Mouse (Mus musculus) embryonic facial prominence, embryonic 10.5 days (tissue): ENCODE measurements at regions not wholly inside any gene's neighbourhood (a gene's known extent, or its start where the extent isn't known, plus 50 kb on each side); places are given as distances from the start of the nearest gene placed in this dataset.

Experiments used
- DNase-seq: peaks from one replicate; pipeline ENCODE4 v3.0.0-alpha.2; 2017; ENCODE audit warnings: low spot score
- H3K27ac ChIP-seq: fragments of 300-500 bp; sonication (generic); replicated peaks from 2 replicates; pipeline ENCODE4 v1.5.1; 2016; ENCODE audit warnings: mild to moderate bottlenecking
- H3K27me3 ChIP-seq: fragments of 300-500 bp; sonication (generic); replicated peaks from 2 replicates; pipeline ENCODE4 v1.6.1; 2016; ENCODE audit warnings: low read depth, mild to moderate bottlenecking; ENCODE audit not compliant: poor library complexity, severe bottlenecking
- H3K36me3 ChIP-seq: fragments of 300-500 bp; sonication (generic); replicated peaks from 2 replicates; pipeline ENCODE4 v1.6.1; 2016; ENCODE audit warnings: mild to moderate bottlenecking, moderate library complexity
- H3K4me1 ChIP-seq: fragments of 300-500 bp; sonication (generic); 2 replicates; pipeline ENCODE4 v1.6.1; 2016
- H3K4me3 ChIP-seq: fragments of 300-500 bp; sonication (generic); 2 replicates; pipeline ENCODE4 v1.5.1; 2016; ENCODE audit warnings: mild to moderate bottlenecking, moderate library complexity
- H3K9me3 ChIP-seq: fragments of 300-500 bp; sonication (generic); 2 replicates; pipeline ENCODE4 v1.6.1; 2016; ENCODE audit warnings: mild to moderate bottlenecking
- WGBS: fragments of 180-500 bp; shearing (Covaris S2); methylation state at CpG from one replicate; pipeline ENCODE4 v1.1.7; 2016; 5-methylcytosine and 5-hydroxymethylcytosine counted together

DNA sequence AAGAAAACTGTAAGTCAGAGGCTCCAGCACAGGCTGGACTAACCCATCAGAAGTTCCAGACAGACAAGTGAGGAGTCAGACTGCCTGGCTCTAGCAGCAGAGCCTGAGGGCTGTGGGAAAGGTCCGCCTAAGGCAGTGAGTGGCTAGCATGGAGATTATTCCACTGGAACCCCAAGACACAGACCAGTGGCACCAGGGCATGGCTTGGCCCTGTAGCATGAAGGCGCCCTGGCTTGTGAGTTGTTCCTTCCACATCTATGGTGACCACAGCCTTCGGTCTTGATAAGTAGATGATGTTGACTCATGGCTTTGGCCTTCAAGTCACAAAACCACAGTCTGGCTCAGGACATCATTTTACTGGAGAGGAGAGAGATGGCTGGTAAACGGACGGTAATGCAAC, 60.7 kb upstream of the Myl10 start:
- Histone ChIP-seq H3K4me1 (peaks cover 6% of the 10 kb centered on the region; the same call in 1 of the 2 replicates), H3K27ac (no peak overlapping the region), H3K36me3 (no peaks in the 10 kb centered on the region), H3K9me3 (no peaks in the 10 kb centered on the region), H3K4me3 (no peak overlapping the region), H3K27me3 (0 out of 2 replicates have a peak, but pooled peaks cover 10% of the 10 kb centered on the region)
- WGBS: 90% methylated on average over 5 of the region's 5 CpGs
- no peak for DNase-seq

DNA sequence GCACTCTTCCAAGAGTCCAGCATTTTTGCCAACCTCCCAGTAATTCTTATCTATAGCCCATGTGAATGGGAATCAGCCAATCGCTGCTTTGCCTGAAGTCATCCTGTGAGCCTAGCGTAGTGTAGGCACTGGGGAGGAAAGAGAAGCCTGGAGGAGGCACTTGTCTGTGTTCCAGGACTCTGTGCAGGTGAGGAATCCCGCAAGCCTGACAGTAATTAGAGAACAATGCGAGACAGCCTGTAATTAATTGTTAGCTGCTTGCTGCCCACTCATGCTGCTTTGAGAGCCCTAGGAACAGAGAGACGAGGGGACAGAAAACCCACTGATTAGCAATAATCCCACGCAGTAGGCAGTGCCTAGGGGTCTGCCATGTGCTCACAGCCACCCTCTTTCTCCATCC, 59.0 kb upstream of the Myl10 start:
- no peak overlapping the region for H3K4me3 ChIP-seq
- peaks cover 18% of the 10 kb centered on the region for H3K4me1 ChIP-seq
- H3K36me3 ChIP-seq: no peaks in the 10 kb centered on the region
- 0 out of 2 replicates have a peak, but pooled peaks cover 10% of the 10 kb centered on the region for H3K27me3 ChIP-seq
- 62% methylated on average over 6 of the region's 6 CpGs for WGBS
- H3K27ac ChIP-seq: no peak overlapping the region
- no peaks in the 10 kb centered on the region for H3K9me3 ChIP-seq
- no peak for DNase-seq

DNA sequence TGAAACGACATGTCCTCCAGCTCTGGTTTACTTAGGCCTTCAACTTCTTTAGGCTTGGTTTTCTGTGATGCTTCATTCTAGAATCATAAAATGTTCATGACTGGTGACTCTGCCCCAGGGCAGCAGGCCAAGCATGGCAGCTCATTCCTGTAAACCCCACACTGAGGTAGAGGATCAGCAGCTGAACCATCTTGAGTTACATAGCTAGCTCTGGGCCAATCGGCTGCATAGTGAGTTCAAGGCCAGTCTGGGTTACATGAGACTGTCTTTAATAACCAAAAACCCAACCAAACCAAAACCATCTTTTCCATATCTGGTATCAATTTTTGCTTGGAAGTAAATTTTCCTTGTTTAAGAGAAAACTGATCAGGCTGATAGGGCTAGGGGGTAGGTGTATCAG, 57.8 kb upstream of the Myl10 start:
- Histone ChIP-seq H3K4me1 (peaks cover 19% of the 10 kb centered on the region), H3K27ac (no peak overlapping the region), H3K9me3 (no peaks in the 10 kb centered on the region), H3K36me3 (no peaks in the 10 kb centered on the region), H3K27me3 (0 out of 2 replicates have a peak, but pooled peaks cover 10% of the 10 kb centered on the region), H3K4me3 (no peak overlapping the region)
- no peak for DNase-seq
- 86% methylated on average over 2 of the region's 2 CpGs for WGBS

DNA sequence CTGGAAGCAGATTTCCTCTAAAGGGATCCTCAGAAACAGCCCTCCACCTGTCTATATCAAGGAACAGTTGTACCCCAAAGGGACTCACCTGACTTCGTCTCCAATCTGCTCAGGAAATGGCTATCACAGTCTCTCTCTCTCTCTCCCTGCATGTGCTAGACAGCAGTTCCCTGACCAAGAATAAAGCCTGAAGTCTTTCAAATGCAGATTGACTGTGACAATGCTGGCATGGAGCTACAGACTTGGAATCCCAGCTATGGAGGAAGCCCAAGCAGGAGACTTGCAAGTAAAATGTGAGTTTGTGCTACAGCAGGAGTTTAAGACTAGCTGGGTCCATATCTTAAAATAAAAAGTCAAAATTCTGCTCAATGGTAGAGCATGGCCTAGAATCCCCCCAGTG, 56.5 kb upstream of the Myl10 start:
- Histone ChIP-seq H3K4me1 (peaks cover 19% of the 10 kb centered on the region), H3K36me3 (no peaks in the 10 kb centered on the region), H3K27me3 (0 out of 2 replicates have a peak, but pooled peaks cover 10% of the 10 kb centered on the region), H3K4me3 (no peak overlapping the region), H3K27ac (no peak overlapping the region), H3K9me3 (no peaks in the 10 kb centered on the region)
- 67% methylated on average over 1 of the region's 1 CpGs for WGBS
- no peak for DNase-seq

DNA sequence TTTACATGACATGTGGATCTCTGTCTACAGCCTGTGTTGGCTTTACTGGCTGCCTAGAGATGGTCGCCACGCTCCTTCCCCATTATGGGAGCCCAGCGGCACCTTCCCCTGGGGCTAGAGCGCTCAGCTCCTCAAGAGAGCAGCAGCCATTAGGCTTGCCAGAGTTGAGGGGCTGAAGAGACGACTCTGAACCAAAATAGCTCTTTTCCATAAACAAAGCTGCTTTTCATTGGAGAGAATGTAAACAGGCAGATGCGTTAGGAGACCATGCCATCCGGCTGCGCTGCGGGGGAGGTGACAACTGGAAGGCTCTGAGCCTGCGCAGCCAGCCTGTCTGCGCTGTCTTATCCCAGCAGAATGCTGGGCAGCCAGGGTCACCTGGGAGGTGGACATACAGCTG, 55.1 kb upstream of the Myl10 start:
- Histone ChIP-seq H3K27me3 (0 out of 2 replicates have a peak, but pooled peaks cover 10% of the 10 kb centered on the region), H3K4me1 (peaks cover 19% of the 10 kb centered on the region), H3K36me3 (no peaks in the 10 kb centered on the region), H3K27ac (no peak overlapping the region), H3K9me3 (no peaks in the 10 kb centered on the region), H3K4me3 (no peak overlapping the region)
- DNase-seq: no peak
- WGBS: 41% methylated on average over 11 of the region's 11 CpGs

DNA sequence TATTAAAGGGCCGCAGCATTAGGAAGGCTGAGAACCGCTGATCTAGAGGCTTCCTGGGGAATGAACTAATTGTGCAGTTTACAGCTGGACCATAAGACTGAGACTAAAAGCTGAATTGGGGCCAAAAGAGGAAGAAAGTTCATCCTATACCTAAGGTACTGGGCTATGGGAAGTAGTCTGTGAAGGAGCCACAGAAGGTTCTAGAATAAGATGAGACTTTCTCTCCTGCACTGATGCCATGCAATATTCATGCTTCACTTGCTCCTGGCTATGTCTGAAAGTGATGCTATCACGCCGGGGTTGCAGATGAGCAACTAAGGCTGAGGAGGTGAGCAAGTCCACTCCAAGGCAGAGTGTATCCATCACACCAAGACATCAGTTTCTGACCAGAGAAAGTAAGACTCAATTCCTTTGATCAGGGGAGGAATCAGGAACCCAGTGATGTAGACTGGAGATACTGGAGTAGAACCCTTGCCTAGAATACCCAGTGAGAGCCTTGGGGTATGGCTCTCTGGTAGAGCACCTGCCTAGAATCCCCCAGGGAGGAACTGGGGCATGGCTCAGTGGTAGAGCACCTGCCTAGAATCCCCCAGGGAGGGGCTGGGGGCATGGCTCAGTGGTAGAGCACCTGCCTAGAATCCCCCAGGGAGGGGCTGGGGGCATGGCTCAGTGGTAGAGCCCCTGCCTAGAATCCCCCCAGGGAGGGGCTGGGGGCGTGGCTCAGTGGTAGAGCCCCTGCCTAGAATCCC, 51.9 kb upstream of the Myl10 start:
- H3K4me1 ChIP-seq: peaks cover 19% of the 10 kb centered on the region
- 0 out of 2 replicates have a peak, but pooled peaks cover 9% of the 10 kb centered on the region for H3K27me3 ChIP-seq
- DNase-seq: no peak
- 87% methylated on average over 5 of the region's 5 CpGs for WGBS
- H3K9me3 ChIP-seq: no peaks in the 10 kb centered on the region
- H3K4me3 ChIP-seq: no peak overlapping the region
- no peak overlapping the region for H3K27ac ChIP-seq
- no peaks in the 10 kb centered on the region for H3K36me3 ChIP-seq

DNA sequence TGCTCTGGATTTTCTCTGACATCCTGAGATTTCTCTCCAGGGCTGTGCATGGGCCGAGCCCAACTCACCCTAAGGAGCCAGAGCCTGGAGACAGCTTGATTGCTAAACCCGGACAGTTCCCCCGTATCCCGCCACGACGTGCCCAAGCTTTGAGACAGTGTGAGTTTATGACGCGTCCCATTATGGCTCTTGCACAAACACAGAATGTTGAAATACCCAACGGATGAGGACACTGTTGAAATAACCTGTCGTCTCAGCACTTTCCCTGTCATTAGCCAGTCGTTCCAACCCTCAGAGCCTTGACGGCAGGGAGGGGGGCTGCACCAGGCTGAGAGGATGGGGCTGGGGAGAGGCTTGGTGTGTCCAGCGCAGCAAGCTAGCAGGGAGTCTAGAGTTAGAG, 50.7 kb upstream of the Myl10 start:
- Histone ChIP-seq H3K27me3 (no peaks in the 10 kb centered on the region), H3K27ac (no peak overlapping the region), H3K36me3 (no peaks in the 10 kb centered on the region), H3K9me3 (no peaks in the 10 kb centered on the region), H3K4me3 (no peak overlapping the region), H3K4me1 (peaks cover 14% of the 10 kb centered on the region)
- 81% methylated on average over 13 of the region's 13 CpGs for WGBS
- DNase-seq: no peak
